Mouse (Mus musculus): ENCODE data around the gene Gcm1. TPM values are rescaled to one million over a fixed set of nuclear protein-coding genes. Genes with fewer than 3 reads are reported as not detected.

Gene Gcm1
- polyA plus RNA-seq (2014; fragmentation: Nextera tagmentation; extraction: Ambion mirVana): 0.20 TPM in 1 of 2 replicates, not detected in the other

DNA sequence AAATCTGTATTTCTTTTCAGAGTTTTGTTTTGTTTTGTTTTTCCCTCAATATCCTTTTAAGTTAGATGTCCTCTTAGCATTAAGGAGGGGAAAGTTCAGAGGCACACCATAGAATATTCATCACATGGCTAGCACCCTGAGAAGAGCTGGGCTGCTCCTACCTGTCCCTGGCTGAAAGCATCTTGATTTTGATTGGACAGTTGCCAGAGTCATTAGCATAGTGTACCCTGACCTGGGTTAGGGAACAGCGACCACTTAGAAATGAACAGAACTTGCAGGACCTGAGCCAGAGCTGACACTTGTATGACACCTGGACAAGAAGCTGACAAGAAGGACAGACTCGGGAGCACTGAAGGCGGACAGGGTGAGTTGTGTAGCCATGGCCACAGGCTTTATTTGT, at the start of gene Gcm1:
Gene Gcm1, plus strand, starts transcription at position 248 of the 400 bp plus-strand sequence.
- no peak within 1 kb of the TSS for H3K27ac ChIP-seq (ENCODE audit: low read length)
- H3K9ac ChIP-seq (replicated peaks; ENCODE audit: low read depth, low read length): no peak within 1 kb of the TSS
- H3K4me3 ChIP-seq (ENCODE audit: low read depth, low read length): no peak within 1 kb of the TSS
- no peaks in the 10 kb centered on the region for H3K27me3 ChIP-seq (ENCODE audit: control insufficient read depth, insufficient read depth, low read length)
- WGBS: 48% methylated on average over 3 of the region's 3 CpGs
- H3K4me2 ChIP-seq (replicated peaks; ENCODE audit: low read depth, low read length): no peak within 1 kb of the TSS
- no peaks in the 10 kb centered on the region for H3K9me3 ChIP-seq (ENCODE audit: control insufficient read depth, low read depth, low read length)
- no peaks in the 10 kb centered on the region for H3K4me1 ChIP-seq (ENCODE audit: control insufficient read depth, insufficient read depth, low read length)
- no peaks in the 10 kb centered on the region for H3K36me3 ChIP-seq (ENCODE audit: control insufficient read depth, insufficient read depth, low read length)
- no peak for ATAC-seq (ENCODE audit: insufficient number of reproducible peaks, insufficient read depth, low FRiP score, low read depth)

DNA sequence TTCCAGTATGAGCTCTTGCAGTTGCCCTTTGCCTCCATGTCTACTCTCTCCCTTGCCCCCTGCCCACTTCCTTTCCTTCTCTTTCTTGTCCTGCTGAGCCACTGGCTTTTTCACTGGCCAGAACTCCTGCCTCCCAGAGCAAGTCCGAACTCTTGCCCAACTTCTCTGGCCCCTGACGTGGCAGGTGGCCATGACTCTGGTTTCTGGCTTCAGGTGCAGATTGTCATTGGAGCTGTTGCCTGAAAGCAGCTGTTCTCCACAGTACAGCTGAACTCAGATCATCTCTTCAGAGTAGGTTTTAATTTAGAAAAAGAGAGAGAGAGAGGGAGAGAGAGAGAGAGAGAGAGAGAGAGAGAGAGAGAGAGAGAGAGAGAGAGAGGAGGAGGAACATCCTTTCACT, 48.4 kb upstream of the Gcm1 start:
- ATAC-seq (ENCODE audit: insufficient number of reproducible peaks, insufficient read depth, low FRiP score, low read depth): no peak
- no peak overlapping the region for H3K4me2 ChIP-seq (replicated peaks; ENCODE audit: low read depth, low read length)
- H3K36me3 ChIP-seq (ENCODE audit: control insufficient read depth, insufficient read depth, low read length): no peaks in the 10 kb centered on the region
- no peak overlapping the region for H3K4me3 ChIP-seq (ENCODE audit: low read depth, low read length)
- no peaks in the 10 kb centered on the region for H3K27me3 ChIP-seq (ENCODE audit: control insufficient read depth, insufficient read depth, low read length)
- H3K27ac ChIP-seq (ENCODE audit: low read length): no peak overlapping the region
- H3K9ac ChIP-seq (replicated peaks; ENCODE audit: low read depth, low read length): no peak overlapping the region
- no peaks in the 10 kb centered on the region for H3K9me3 ChIP-seq (ENCODE audit: control insufficient read depth, low read depth, low read length)
- H3K4me1 ChIP-seq (ENCODE audit: control insufficient read depth, insufficient read depth, low read length): no peaks in the 10 kb centered on the region; the same call in 1 of the 2 replicates
- 80% methylated on average over 2 of the region's 2 CpGs for WGBS

DNA sequence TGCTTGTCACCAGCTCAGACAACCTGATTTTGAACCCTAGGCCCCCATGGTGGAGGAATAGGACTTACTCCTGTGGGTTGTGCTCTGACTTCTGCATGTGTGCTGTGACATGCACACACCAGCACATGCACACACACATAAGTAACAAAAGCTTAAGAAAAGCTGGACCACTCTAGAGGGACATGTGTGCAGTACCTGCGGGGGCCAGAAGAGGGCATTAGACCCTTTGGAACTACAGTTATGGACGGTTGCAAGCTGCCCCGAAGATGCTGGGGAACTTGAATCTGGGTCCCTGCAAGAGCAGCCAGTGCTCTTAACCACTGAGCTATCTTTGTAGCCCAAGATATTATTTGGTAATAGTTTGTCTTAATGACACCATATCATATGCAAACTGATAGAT, 46.2 kb upstream of the Gcm1 start:
- H3K4me1 ChIP-seq (ENCODE audit: control insufficient read depth, insufficient read depth, low read length): no peaks in the 10 kb centered on the region; the same call in 1 of the 2 replicates
- no peak overlapping the region for H3K4me3 ChIP-seq (ENCODE audit: low read depth, low read length)
- ATAC-seq (ENCODE audit: insufficient number of reproducible peaks, insufficient read depth, low FRiP score, low read depth): no peak
- no peak overlapping the region for H3K27ac ChIP-seq (ENCODE audit: low read length)
- no peak overlapping the region for H3K9ac ChIP-seq (replicated peaks; ENCODE audit: low read depth, low read length)
- H3K4me2 ChIP-seq (replicated peaks; ENCODE audit: low read depth, low read length): no peak overlapping the region
- no peaks in the 10 kb centered on the region for H3K36me3 ChIP-seq (ENCODE audit: control insufficient read depth, insufficient read depth, low read length)
- H3K9me3 ChIP-seq (ENCODE audit: control insufficient read depth, low read depth, low read length): no peaks in the 10 kb centered on the region
- no peaks in the 10 kb centered on the region for H3K27me3 ChIP-seq (ENCODE audit: control insufficient read depth, insufficient read depth, low read length)
- 60% methylated on average over 3 of the region's 3 CpGs for WGBS

DNA sequence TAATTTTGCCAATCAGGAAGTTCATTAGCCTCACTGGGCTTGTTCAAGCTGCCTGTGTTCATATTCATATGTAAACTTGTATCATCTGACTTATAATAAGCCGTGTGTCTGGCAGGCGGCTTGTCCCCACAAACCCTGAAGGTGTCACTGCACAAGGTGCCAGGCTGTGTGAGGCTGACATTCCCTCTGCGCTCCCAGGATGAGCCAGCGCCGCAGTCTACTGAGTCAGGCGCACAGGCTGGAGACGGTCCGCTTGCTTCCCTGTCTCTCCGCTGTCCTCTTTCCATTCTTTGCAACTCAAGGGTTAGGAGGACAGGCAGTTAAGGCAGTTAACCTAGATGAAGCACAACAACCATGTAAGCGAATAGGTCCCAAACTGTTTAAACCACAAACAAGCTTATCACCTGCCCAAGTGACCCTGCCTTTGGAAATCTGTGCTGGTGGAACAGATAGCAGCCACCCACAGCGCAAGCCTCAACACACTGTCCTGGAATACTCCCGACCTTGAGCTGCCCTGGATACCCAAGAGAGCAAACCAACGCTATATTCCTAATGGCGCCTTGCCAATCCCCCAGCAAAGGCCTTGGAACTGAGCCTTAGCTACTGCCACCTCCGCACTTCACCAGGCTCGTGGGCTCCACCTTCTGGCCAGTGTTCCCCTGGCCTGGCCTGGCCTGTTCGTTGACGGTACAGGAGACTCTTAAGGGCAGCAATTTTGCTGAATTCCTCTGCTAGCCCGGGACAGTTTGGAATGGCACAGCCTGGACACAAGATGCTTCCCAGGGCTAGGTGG, 45.3 kb upstream of the Gcm1 start:
- Histone ChIP-seq H3K36me3 (ENCODE audit: control insufficient read depth, insufficient read depth, low read length) (no peaks in the 10 kb centered on the region), H3K4me2 (replicated peaks; ENCODE audit: low read depth, low read length) (no peak overlapping the region), H3K27ac (ENCODE audit: low read length) (no peak overlapping the region), H3K4me1 (ENCODE audit: control insufficient read depth, insufficient read depth, low read length) (no peaks in the 10 kb centered on the region; the same call in 1 of the 2 replicates), H3K9ac (replicated peaks; ENCODE audit: low read depth, low read length) (no peak overlapping the region), H3K9me3 (ENCODE audit: control insufficient read depth, low read depth, low read length) (no peaks in the 10 kb centered on the region), H3K4me3 (ENCODE audit: low read depth, low read length) (no peak overlapping the region), H3K27me3 (ENCODE audit: control insufficient read depth, insufficient read depth, low read length) (no peaks in the 10 kb centered on the region)
- WGBS: 59% methylated on average over 19 of the region's 19 CpGs
- peak; percentile 87 for ATAC-seq (ENCODE audit: insufficient number of reproducible peaks, insufficient read depth, low FRiP score, low read depth)

DNA sequence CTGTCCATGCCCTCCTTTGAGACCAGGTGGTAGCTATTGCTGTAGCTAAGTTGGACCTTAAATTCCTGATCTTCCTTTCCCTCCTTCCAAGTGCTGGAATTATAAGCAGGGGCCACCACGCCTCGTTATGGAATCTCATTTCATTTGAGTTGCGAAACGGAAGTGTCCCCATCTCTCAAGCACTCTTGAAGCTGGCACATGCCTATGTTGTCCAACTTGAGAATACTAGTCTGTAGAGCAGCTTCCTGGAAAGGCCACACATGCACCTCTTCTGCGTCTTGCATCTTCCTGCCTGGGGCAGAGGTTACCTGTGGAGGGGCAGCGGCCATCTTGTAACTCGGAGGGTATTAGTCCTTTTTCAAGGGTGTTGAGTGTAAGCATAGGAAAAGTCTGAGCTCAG, 42.3 kb upstream of the Gcm1 start:
- Histone ChIP-seq H3K27me3 (ENCODE audit: control insufficient read depth, insufficient read depth, low read length) (no peaks in the 10 kb centered on the region), H3K9me3 (ENCODE audit: control insufficient read depth, low read depth, low read length) (no peaks in the 10 kb centered on the region), H3K27ac (ENCODE audit: low read length) (no peak overlapping the region), H3K36me3 (ENCODE audit: control insufficient read depth, insufficient read depth, low read length) (no peaks in the 10 kb centered on the region), H3K9ac (replicated peaks; ENCODE audit: low read depth, low read length) (no peak overlapping the region), H3K4me1 (ENCODE audit: control insufficient read depth, insufficient read depth, low read length) (no peaks in the 10 kb centered on the region; the same call in 1 of the 2 replicates), H3K4me2 (replicated peaks; ENCODE audit: low read depth, low read length) (no peak overlapping the region), H3K4me3 (ENCODE audit: low read depth, low read length) (no peak overlapping the region)
- WGBS: 84% methylated on average over 7 of the region's 7 CpGs
- no peak for ATAC-seq (ENCODE audit: insufficient number of reproducible peaks, insufficient read depth, low FRiP score, low read depth)

DNA sequence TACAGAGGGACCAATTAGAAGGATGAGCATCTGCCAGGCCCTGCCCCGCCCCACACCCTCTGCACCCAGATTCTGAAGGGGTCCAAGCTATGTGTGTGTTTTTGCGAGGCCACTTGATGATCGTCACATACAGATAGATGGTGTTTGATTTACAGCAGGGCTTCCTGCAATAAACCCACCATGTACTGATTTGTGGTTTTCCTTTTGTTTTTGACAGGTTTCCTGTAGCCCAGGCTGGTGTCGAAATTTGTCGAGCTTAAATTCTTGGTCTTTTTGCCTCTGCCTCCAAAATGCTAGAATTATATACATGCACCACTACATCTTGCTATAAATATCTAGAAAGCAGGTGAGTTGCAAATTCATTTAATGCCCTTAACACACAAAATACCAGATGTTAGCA, 41.5 kb upstream of the Gcm1 start:
- 74% methylated on average over 5 of the region's 5 CpGs for WGBS
- Histone ChIP-seq H3K27ac (ENCODE audit: low read length) (no peak overlapping the region), H3K27me3 (ENCODE audit: control insufficient read depth, insufficient read depth, low read length) (no peaks in the 10 kb centered on the region)

DNA sequence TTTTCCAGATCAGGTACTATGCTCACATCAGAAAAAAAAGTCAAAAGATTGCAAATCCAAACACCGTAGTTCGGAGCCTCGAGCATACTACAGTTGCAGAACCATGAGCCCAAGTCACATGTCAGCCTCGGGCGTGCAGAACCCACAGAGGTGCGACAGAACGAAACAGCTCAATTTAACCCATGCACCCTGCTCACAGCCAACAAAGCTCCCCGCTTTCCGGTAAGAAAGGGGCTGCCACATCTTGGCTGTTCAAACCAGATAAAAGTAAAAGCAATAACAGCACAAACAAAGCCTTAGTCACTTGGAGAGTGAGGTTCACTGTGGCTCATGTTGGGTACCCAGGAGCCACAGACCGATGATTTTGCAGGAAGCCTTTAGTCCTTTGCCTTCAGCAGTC, 41.0 kb upstream of the Gcm1 start:
- no peak overlapping the region for H3K9ac ChIP-seq (replicated peaks; ENCODE audit: low read depth, low read length)
- ATAC-seq (ENCODE audit: insufficient number of reproducible peaks, insufficient read depth, low FRiP score, low read depth): no peak
- no peaks in the 10 kb centered on the region for H3K9me3 ChIP-seq (ENCODE audit: control insufficient read depth, low read depth, low read length)
- WGBS: 85% methylated on average over 10 of the region's 10 CpGs
- H3K27ac ChIP-seq (ENCODE audit: low read length): no peak overlapping the region
- no peak overlapping the region for H3K4me3 ChIP-seq (ENCODE audit: low read depth, low read length)
- H3K36me3 ChIP-seq (ENCODE audit: control insufficient read depth, insufficient read depth, low read length): no peaks in the 10 kb centered on the region
- no peaks in the 10 kb centered on the region for H3K27me3 ChIP-seq (ENCODE audit: control insufficient read depth, insufficient read depth, low read length)
- no peaks in the 10 kb centered on the region; the same call in 1 of the 2 replicates for H3K4me1 ChIP-seq (ENCODE audit: control insufficient read depth, insufficient read depth, low read length)
- no peak overlapping the region for H3K4me2 ChIP-seq (replicated peaks; ENCODE audit: low read depth, low read length)

More for the DNA sequence above, 41.5 kb upstream of the Gcm1 start:
- H3K9ac ChIP-seq (replicated peaks; ENCODE audit: low read depth, low read length): no peak overlapping the region
- no peak overlapping the region for H3K4me2 ChIP-seq (replicated peaks; ENCODE audit: low read depth, low read length)
- H3K4me3 ChIP-seq (ENCODE audit: low read depth, low read length): no peak overlapping the region
- no peak for ATAC-seq (ENCODE audit: insufficient number of reproducible peaks, insufficient read depth, low FRiP score, low read depth)
- no peaks in the 10 kb centered on the region for H3K9me3 ChIP-seq (ENCODE audit: control insufficient read depth, low read depth, low read length)
- no peaks in the 10 kb centered on the region; the same call in 1 of the 2 replicates for H3K4me1 ChIP-seq (ENCODE audit: control insufficient read depth, insufficient read depth, low read length)
- H3K36me3 ChIP-seq (ENCODE audit: control insufficient read depth, insufficient read depth, low read length): no peaks in the 10 kb centered on the region

DNA sequence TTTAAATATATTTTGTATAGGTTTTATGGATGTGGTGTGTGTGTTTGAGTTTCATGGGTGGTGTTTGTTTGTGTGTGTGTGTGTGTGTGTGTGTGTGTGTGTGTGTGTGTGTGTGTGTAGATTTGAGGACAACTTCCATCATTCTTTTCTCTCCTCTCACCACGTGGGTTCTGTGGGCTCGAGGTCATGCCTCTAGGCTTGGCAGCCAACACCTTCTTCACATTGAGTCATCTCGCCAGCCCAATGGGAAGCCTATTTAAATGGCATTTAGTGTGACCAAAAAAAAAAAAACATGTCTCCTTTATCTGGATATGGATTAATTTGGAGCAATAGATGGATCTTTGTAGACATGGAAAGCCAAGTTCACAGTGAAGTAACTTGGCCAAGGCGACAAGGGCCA, 39.7 kb upstream of the Gcm1 start:
- H3K27me3 ChIP-seq (ENCODE audit: control insufficient read depth, insufficient read depth, low read length): no peaks in the 10 kb centered on the region
- 84% methylated on average over 4 of the region's 4 CpGs for WGBS
- no peak for ATAC-seq (ENCODE audit: insufficient number of reproducible peaks, insufficient read depth, low FRiP score, low read depth)
- no peaks in the 10 kb centered on the region for H3K36me3 ChIP-seq (ENCODE audit: control insufficient read depth, insufficient read depth, low read length)
- no peak overlapping the region for H3K4me2 ChIP-seq (replicated peaks; ENCODE audit: low read depth, low read length)
- no peak overlapping the region for H3K4me3 ChIP-seq (ENCODE audit: low read depth, low read length)
- H3K4me1 ChIP-seq (ENCODE audit: control insufficient read depth, insufficient read depth, low read length): no peaks in the 10 kb centered on the region
- H3K9ac ChIP-seq (replicated peaks; ENCODE audit: low read depth, low read length): no peak overlapping the region
- no peaks in the 10 kb centered on the region for H3K9me3 ChIP-seq (ENCODE audit: control insufficient read depth, low read depth, low read length)
- no peak overlapping the region for H3K27ac ChIP-seq (ENCODE audit: low read length)

DNA sequence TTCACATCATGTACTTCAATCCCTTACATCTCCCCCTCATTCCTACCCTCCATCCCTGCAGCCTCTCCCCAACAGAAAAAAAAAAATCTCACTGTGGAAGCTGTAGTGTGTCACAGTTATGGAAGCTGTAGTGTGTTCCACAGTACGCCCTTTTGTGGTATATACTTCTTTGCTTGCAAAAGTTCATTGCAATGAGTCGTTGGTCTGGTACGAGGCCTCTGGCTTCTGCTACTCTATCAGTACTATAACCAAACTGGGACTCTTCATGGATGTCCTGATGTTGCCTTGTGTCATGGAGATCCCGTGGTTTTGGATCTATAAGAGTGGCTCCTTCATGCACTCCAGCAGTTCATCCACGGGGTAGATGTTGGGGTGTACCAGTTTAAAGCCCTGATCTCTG, 39.0 kb upstream of the Gcm1 start:
- no peak overlapping the region for H3K4me3 ChIP-seq (ENCODE audit: low read depth, low read length)
- H3K4me1 ChIP-seq (ENCODE audit: control insufficient read depth, insufficient read depth, low read length): no peaks in the 10 kb centered on the region
- H3K27ac ChIP-seq (ENCODE audit: low read length): no peak overlapping the region
- WGBS: 83% methylated on average over 5 of the region's 5 CpGs
- ATAC-seq (ENCODE audit: insufficient number of reproducible peaks, insufficient read depth, low FRiP score, low read depth): no peak
- H3K9ac ChIP-seq (replicated peaks; ENCODE audit: low read depth, low read length): no peak overlapping the region
- no peak overlapping the region for H3K4me2 ChIP-seq (replicated peaks; ENCODE audit: low read depth, low read length)
- H3K36me3 ChIP-seq (ENCODE audit: control insufficient read depth, insufficient read depth, low read length): no peaks in the 10 kb centered on the region
- no peaks in the 10 kb centered on the region for H3K9me3 ChIP-seq (ENCODE audit: control insufficient read depth, low read depth, low read length)
- H3K27me3 ChIP-seq (ENCODE audit: control insufficient read depth, insufficient read depth, low read length): no peaks in the 10 kb centered on the region
